Mouse (Mus musculus) monocyte, adult 5-6 weeks (primary cell): Measurements from ENCODE around the gene Clstn1. TPM values are rescaled to one million over a fixed set of nuclear protein-coding genes. Genes with fewer than 3 reads are reported as not detected.

Experiments
- ATAC-seq: fragments of 153-309, 156-312 bp; replicated peaks from 2 replicates; pipeline ENCODE4 v1.8.0; 2017; ENCODE audit warnings: mild to moderate bottlenecking; ENCODE audit not compliant: low TSS enrichment, insufficient number of reproducible peaks, severe bottlenecking, poor library complexity, low FRiP score
- total RNA-seq: library from RNA; stranded (forward); fragments of 200-1000, 200-491, 200-594 nt; gene quantifications from 3 replicates; pipeline ENCODE4 v1.2.3, GENCODE M21; 2017

Gene Clstn1
- total RNA-seq, 1 experiment from 2014 or later, result 1.2 TPM

GRCm38 (mm10) chr4:149563941-149564361, 22.3 kb upstream of the Clstn1 start:
- no peak for ATAC-seq

- no peak for ATAC-seq
Observed at GRCm38 (mm10) chr4:149564452-149565407, 21.5 kb upstream of the Clstn1 start.

- no peak for ATAC-seq
Observed at GRCm38 (mm10) chr4:149567432-149568026, 18.7 kb upstream of the Clstn1 start.

- ATAC-seq, result no peak
Observed at GRCm38 (mm10) chr4:149568622-149569021, 17.6 kb upstream of the Clstn1 start.

GRCm38 (mm10) chr4:149569781-149570497, 16.3 kb upstream of the Clstn1 start:
- no peak for ATAC-seq

- ATAC-seq, result no peak
Observed at GRCm38 (mm10) chr4:149570498-149570863, 15.8 kb upstream of the Clstn1 start.

GRCm38 (mm10) chr4:149571209-149571608, 15.1 kb upstream of the Clstn1 start:
- no peak for ATAC-seq

- no peak for ATAC-seq
Observed at GRCm38 (mm10) chr4:149571651-149572149, 14.6 kb upstream of the Clstn1 start.

- ATAC-seq, result no peak
Observed at GRCm38 (mm10) chr4:149572446-149572845, 13.8 kb upstream of the Clstn1 start.

GRCm38 (mm10) chr4:149572851-149573250, 13.4 kb upstream of the Clstn1 start:
- ATAC-seq, result no peak

GRCm38 (mm10) chr4:149574391-149574821, 11.9 kb upstream of the Clstn1 start:
- no peak for ATAC-seq

- ATAC-seq, result no peak
Observed at GRCm38 (mm10) chr4:149576061-149576460, 10.2 kb upstream of the Clstn1 start.

- no peak for ATAC-seq
Observed at GRCm38 (mm10) chr4:149576993-149577548, 9.2 kb upstream of the Clstn1 start.

GRCm38 (mm10) chr4:149578085-149578681, 8.1 kb upstream of the Clstn1 start:
- ATAC-seq, result no peak

GRCm38 (mm10) chr4:149578831-149579230, 7.4 kb upstream of the Clstn1 start:
- ATAC-seq, result no peak

GRCm38 (mm10) chr4:149585236-149585635, 1.0 kb upstream of the Clstn1 start:
- no peak for ATAC-seq

- ATAC-seq, result no peak
Observed at GRCm38 (mm10) chr4:149586783-149587595, 721 bp downstream of the Clstn1 start.
